Mouse (Mus musculus) kidney, embryonic 14.5 days (tissue): ENCODE data around the gene Stk4. TPM values are rescaled to one million over a fixed set of nuclear protein-coding genes. Genes with fewer than 3 reads are reported as not detected.

Experiments used
- ATAC-seq: fragments of 200-750 bp; cut with Nextera tagmentation; 2 replicates; pipeline ENCODE4 v1.8.0; 2017; ENCODE audit warnings: moderate number of reproducible peaks, mild to moderate bottlenecking, moderate TSS enrichment, moderate library complexity; ENCODE audit not compliant: low FRiP score, low TSS enrichment
- H3K27ac ChIP-seq: fragments of 300-500 bp; sonication (generic); 2 replicates; pipeline ENCODE4 v1.5.1; 2014; ENCODE audit warnings: low read depth, mild to moderate bottlenecking, low read length, moderate library complexity, mixed read lengths
- H3K27me3 ChIP-seq: fragments of 300-500 bp; sonication (generic); 2 replicates; pipeline ENCODE4 v1.6.1; 2014; ENCODE audit warnings: mild to moderate bottlenecking, low read length; ENCODE audit not compliant: control insufficient read depth, insufficient read depth
- H3K36me3 ChIP-seq: fragments of 300-500 bp; sonication (generic); 2 replicates; pipeline ENCODE4 v1.6.1; 2014; ENCODE audit warnings: low read length, mixed read lengths; ENCODE audit not compliant: control insufficient read depth, insufficient read depth
- H3K4me1 ChIP-seq: fragments of 300-500 bp; sonication (generic); 2 replicates; pipeline ENCODE4 v1.6.1; 2014; ENCODE audit warnings: low read length, mixed read lengths; ENCODE audit not compliant: control insufficient read depth, insufficient read depth
- H3K4me2 ChIP-seq: fragments of 300-500 bp; sonication (generic); replicated peaks from 2 replicates; pipeline ENCODE4 v1.6.1; 2014; ENCODE audit warnings: low read depth, mild to moderate bottlenecking, low read length
- H3K4me3 ChIP-seq: fragments of 300-500 bp; sonication (generic); 2 replicates; pipeline ENCODE4 v1.5.1; 2014; ENCODE audit warnings: mild to moderate bottlenecking, low read length
- H3K9ac ChIP-seq: fragments of 300-500 bp; sonication (generic); 2 replicates; pipeline ENCODE4 v1.6.1; 2014; ENCODE audit warnings: low read depth, mild to moderate bottlenecking, low read length, moderate library complexity
- H3K9me3 ChIP-seq: fragments of 300-500 bp; sonication (generic); 2 replicates; pipeline ENCODE4 v1.6.1; 2016; ENCODE audit warnings: low read length; ENCODE audit not compliant: control insufficient read depth
- WGBS: fragments of 180-500 bp; shearing (Covaris S2); extraction: QIAGEN DNeasy Blood & Tissue Kit; methylation state at CpG from one replicate; pipeline ENCODE4 v1.1.7; 2014; 5-methylcytosine and 5-hydroxymethylcytosine counted together
- polyA plus RNA-seq: library from polyadenylated mRNA; unstranded; fragments of >200 nt; fragmentation: Nextera tagmentation; extraction: Ambion mirVana; gene quantifications from 2 replicates; pipeline ENCODE4 v1.2.1, GENCODE M21; 2014

Stk4 gene
- polyA plus RNA-seq, 1 experiment from 2014 or later: 36.5 TPM

- Histone ChIP-seq H3K27me3 (peaks cover 68% of the 10 kb centered on the region), H3K9ac (peak overlapping the region; percentile 37; the same call in 1 of the 2 replicates), H3K36me3 (no peaks in the 10 kb centered on the region), H3K27ac (no peak overlapping the region), H3K4me3 (peak overlapping the region; percentile 35), H3K4me2 (peak overlapping the region; percentile 58), H3K9me3 (no peaks in the 10 kb centered on the region), H3K4me1 (peaks cover 9% of the 10 kb centered on the region; the same call in 1 of the 2 replicates)
- ATAC-seq: peak; percentile 67; the same call in 1 of the 2 replicates
- 10% methylated on average over 42 of the region's 42 CpGs for WGBS
These were observed 98.4 kb downstream of the Stk4 start for GRCm38 (mm10) chr2:164168571-164168946.

GRCm38 (mm10) chr2:164170326-164170725 lies 100.2 kb downstream of the Stk4 start:
- H3K27ac ChIP-seq: no peak overlapping the region
- ATAC-seq: no peak
- no peaks in the 10 kb centered on the region for H3K9me3 ChIP-seq
- no peak overlapping the region for H3K9ac ChIP-seq
- H3K36me3 ChIP-seq: no peaks in the 10 kb centered on the region
- no peak overlapping the region; the same call in 1 of the 2 replicates for H3K4me2 ChIP-seq
- H3K4me3 ChIP-seq: no peak overlapping the region
- WGBS: 6% methylated on average over 11 of the region's 11 CpGs
- peaks cover 72% of the 10 kb centered on the region for H3K27me3 ChIP-seq
- peaks cover 9% of the 10 kb centered on the region; the same call in 1 of the 2 replicates for H3K4me1 ChIP-seq

GRCm38 (mm10) chr2:164170902-164171301 lies 100.8 kb downstream of the Stk4 start, which contains the start of gene Kcns1:
Gene Kcns1 (minus strand): TSS chr2:164171113.
- Histone ChIP-seq H3K36me3 (no peaks in the 10 kb centered on the region), H3K4me3 (peak within 1 kb of the TSS; percentile 31), H3K27ac (no peak within 1 kb of the TSS), H3K4me1 (peaks cover 9% of the 10 kb centered on the region; the same call in 1 of the 2 replicates), H3K9ac (peak within 1 kb of the TSS; percentile 42; the same call in 1 of the 2 replicates), H3K4me2 (peak within 1 kb of the TSS; percentile 54), H3K27me3 (peaks cover 67% of the 10 kb centered on the region), H3K9me3 (no peaks in the 10 kb centered on the region)
- under 1% methylated on average over 29 of the region's 29 CpGs for WGBS
- ATAC-seq: no peak

- no peak for ATAC-seq
- H3K36me3 ChIP-seq: no peaks in the 10 kb centered on the region
- no peak overlapping the region for H3K4me2 ChIP-seq
- H3K27me3 ChIP-seq: peaks cover 42% of the 10 kb centered on the region
- H3K27ac ChIP-seq: no peak overlapping the region
- no peak overlapping the region for H3K4me3 ChIP-seq
- H3K9ac ChIP-seq: no peak overlapping the region
- H3K4me1 ChIP-seq: peaks cover 5% of the 10 kb centered on the region; the same call in 1 of the 2 replicates
- WGBS: 80% methylated on average over 3 of the region's 3 CpGs
- no peaks in the 10 kb centered on the region for H3K9me3 ChIP-seq
These were observed 103.3 kb downstream of the Stk4 start for GRCm38 (mm10) chr2:164173394-164173793.

GRCm38 (mm10) chr2:164174649-164175395 lies 104.7 kb downstream of the Stk4 start:
- Histone ChIP-seq H3K36me3 (no peaks in the 10 kb centered on the region), H3K9ac (no peak overlapping the region), H3K4me1 (peaks cover 2% of the 10 kb centered on the region; the same call in 1 of the 2 replicates), H3K27ac (no peak overlapping the region), H3K4me3 (no peak overlapping the region), H3K9me3 (no peaks in the 10 kb centered on the region), H3K27me3 (peaks cover 28% of the 10 kb centered on the region), H3K4me2 (no peak overlapping the region)
- WGBS: 73% methylated on average over 8 of the region's 8 CpGs
- ATAC-seq: no peak

- Histone ChIP-seq H3K27me3 (peaks cover 21% of the 10 kb centered on the region), H3K9ac (no peak overlapping the region), H3K4me1 (peaks cover 2% of the 10 kb centered on the region; the same call in 1 of the 2 replicates), H3K4me2 (no peak overlapping the region), H3K27ac (no peak overlapping the region), H3K4me3 (no peak overlapping the region), H3K9me3 (no peaks in the 10 kb centered on the region), H3K36me3 (no peaks in the 10 kb centered on the region)
- no peak for ATAC-seq
- 82% methylated on average over 3 of the region's 3 CpGs for WGBS
These were observed 105.7 kb downstream of the Stk4 start for GRCm38 (mm10) chr2:164175850-164176249.

- Histone ChIP-seq H3K4me2 (no peak overlapping the region), H3K9ac (no peak overlapping the region), H3K4me3 (no peak overlapping the region), H3K36me3 (no peaks in the 10 kb centered on the region), H3K9me3 (no peaks in the 10 kb centered on the region), H3K27ac (no peak overlapping the region), H3K27me3 (peaks cover 9% of the 10 kb centered on the region; the same call in 1 of the 2 replicates), H3K4me1 (no peaks in the 10 kb centered on the region)
- 36% methylated on average over 5 of the region's 5 CpGs for WGBS
- no peak for ATAC-seq
These were observed 107.7 kb downstream of the Stk4 start for GRCm38 (mm10) chr2:164177831-164178230.

- no peaks in the 10 kb centered on the region for H3K27me3 ChIP-seq
- no peak overlapping the region for H3K9ac ChIP-seq
- no peaks in the 10 kb centered on the region for H3K4me1 ChIP-seq
- no peak overlapping the region for H3K27ac ChIP-seq
- H3K9me3 ChIP-seq: no peaks in the 10 kb centered on the region
- no peak overlapping the region for H3K4me2 ChIP-seq
- 49% methylated on average over 3 of the region's 3 CpGs for WGBS
- H3K4me3 ChIP-seq: no peak overlapping the region
- H3K36me3 ChIP-seq: no peaks in the 10 kb centered on the region
- no peak for ATAC-seq
These were observed 110.0 kb downstream of the Stk4 start for GRCm38 (mm10) chr2:164180124-164180523.

- no peak overlapping the region for H3K9ac ChIP-seq
- no peaks in the 10 kb centered on the region for H3K36me3 ChIP-seq
- no peak overlapping the region for H3K4me3 ChIP-seq
- no peak overlapping the region for H3K27ac ChIP-seq
- H3K4me1 ChIP-seq: no peaks in the 10 kb centered on the region
- H3K4me2 ChIP-seq: no peak overlapping the region
- WGBS: 84% methylated on average over 4 of the region's 4 CpGs
- no peaks in the 10 kb centered on the region for H3K9me3 ChIP-seq
- no peaks in the 10 kb centered on the region for H3K27me3 ChIP-seq
- ATAC-seq: no peak
These were observed 110.6 kb downstream of the Stk4 start for GRCm38 (mm10) chr2:164180770-164181169.
